Mouse (Mus musculus): ENCODE results near the gene Sp7.

GRCm38 (mm10) chr15:102393584-102394014, 26.6 kb upstream of the Sp7 start:
- TF ChIP-seq POLR2A (IDR thresholded peaks at IDR 0.05; ENCODE audit: insufficient read length, low read depth), result no peak
- TF ChIP-seq TCF3 (IDR thresholded peaks at IDR 0.05; ENCODE audit: insufficient read length, low read depth), result no peak
- no peak for TF ChIP-seq TCF12 (IDR thresholded peaks at IDR 0.05; ENCODE audit: insufficient read depth, poor library complexity, severe bottlenecking)

All from myocyte (in vitro differentiated cells).